Mouse (Mus musculus) CD4-positive, CD25-positive, alpha-beta regulatory T cell (primary cell): ENCODE measurements around the gene Fam184b. TPM values are rescaled to one million over a fixed set of nuclear protein-coding genes. Genes with fewer than 3 reads are reported as not detected.

Experiments used
- polyA plus RNA-seq: library from polyadenylated mRNA; unstranded; fragments of 100-300 nt; shearing (Covaris generic); gene quantifications from one replicate; pipeline ENCODE4 v1.2.1, GENCODE M21; 2017

Gene Fam184b
- 0.06 TPM for polyA plus RNA-seq

GRCm38 (mm10) chr5:45638806-45639714 lies at the start of gene Fam184b:
Fam184b (minus strand) TSS chr5:45639614.

GRCm38 (mm10) chr5:45669598-45670279 lies 30.3 kb upstream of the Fam184b start, which contains the start of gene Ncapg:
Ncapg (plus strand) TSS chr5:45669919.

GRCm38 (mm10) chr5:45519960-45520808 lies 119.2 kb downstream of the Fam184b start, which contains the start of gene Med28:
Med28 (plus strand) TSS chr5:45520229.

GRCm38 (mm10) chr5:45493191-45494092 lies 146.0 kb downstream of the Fam184b start, which contains the start of gene Lap3:
Lap3 (plus strand) TSS chr5:45493374.

Other genes starting within 250 kb of the Fam184b start
- 100 TPM for gene Qdpr, start 189.4 kb downstream of the Fam184b start, polyA plus RNA-seq
- not detected for gene Clrn2, start 185.9 kb downstream of the Fam184b start, polyA plus RNA-seq
- gene Lap3, start 146.2 kb downstream of the Fam184b start, polyA plus RNA-seq: 30.7 TPM
- 259 TPM for gene Med28, start 119.4 kb downstream of the Fam184b start, polyA plus RNA-seq
- gene Ncapg, start 30.3 kb upstream of the Fam184b start, polyA plus RNA-seq: 3.4 TPM
- 16.6 TPM for gene Lcorl, start 218.0 kb upstream of the Fam184b start, polyA plus RNA-seq